Mouse (Mus musculus): ENCODE data around the gene Nagk.

DNA sequence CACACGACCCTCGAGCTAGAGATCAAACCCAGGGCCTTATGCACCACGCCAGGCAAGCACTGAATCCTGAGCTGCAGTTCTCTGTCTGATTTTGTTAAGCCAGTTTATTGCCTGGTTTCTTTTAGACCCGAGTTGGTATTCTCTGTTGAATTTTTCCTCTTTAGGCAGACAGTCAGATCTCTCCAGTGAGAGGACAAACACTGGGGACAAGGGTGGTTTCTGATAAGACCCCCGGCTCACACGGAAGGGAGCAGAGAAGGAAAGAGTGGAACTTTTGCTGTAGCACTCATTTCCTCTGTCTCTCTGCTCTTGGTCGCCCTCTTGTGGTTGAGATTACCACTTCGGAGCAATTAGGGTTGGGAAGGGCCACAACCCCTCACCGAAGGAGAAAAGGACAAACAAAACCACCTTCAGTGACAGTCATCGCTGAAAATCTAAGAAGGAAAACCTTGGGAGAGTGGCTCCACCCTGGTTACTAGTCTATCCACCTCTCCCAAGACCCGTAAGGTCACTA, 44.6 kb upstream of the Nagk start:
- TF ChIP-seq CTCF (IDR thresholded peaks at IDR 0.05; ENCODE audit: extremely low read depth, insufficient read depth, low read length): peak; percentile 78
- no peak for TF ChIP-seq POLR2A (IDR thresholded peaks at IDR 0.05; ENCODE audit: extremely low read depth, insufficient read depth, low read length)
